Mouse (Mus musculus) heart, adult 9 months (tissue): ENCODE measurements at regions not wholly inside any gene's neighbourhood (a gene's known extent, or its start where the extent isn't known, plus 50 kb on each side); places are given as distances from the start of the nearest gene placed in this dataset.

Experiments used
- DNase-seq, 2 experiments: peaks; one replicate each; pipeline ENCODE4 v3.0.0; 2022; ENCODE audit warnings: low spot score in 2 of 2

- DNase-seq, result no peak
Measured at GRCm38 (mm10) chr14:104827404-104827803, 305.0 kb upstream of the Rnf219 start.

- DNase-seq, result no peak
Measured at GRCm38 (mm10) chr14:104824926-104825325, 302.5 kb upstream of the Rnf219 start.

GRCm38 (mm10) chr14:104824224-104824623 is 301.8 kb upstream of the Rnf219 start:
- DNase-seq, result no peak

GRCm38 (mm10) chr14:104821903-104822573 is 299.6 kb upstream of the Rnf219 start:
- DNase-seq, result no peak

GRCm38 (mm10) chr14:104819106-104819505 is 296.7 kb upstream of the Rnf219 start:
- no peak for DNase-seq

GRCm38 (mm10) chr14:104813977-104814584 is 291.6 kb upstream of the Rnf219 start:
- peak; percentile 2 to 18 for DNase-seq

- no peak for DNase-seq
Measured at GRCm38 (mm10) chr14:104812006-104812405, 289.6 kb upstream of the Rnf219 start.

GRCm38 (mm10) chr14:104805332-104805731 is 282.9 kb upstream of the Rnf219 start:
- DNase-seq, result no peak

GRCm38 (mm10) chr14:104796348-104796965 is 274.0 kb upstream of the Rnf219 start:
- DNase-seq, result no peak

GRCm38 (mm10) chr14:104789346-104789745 is 266.9 kb upstream of the Rnf219 start:
- no peak for DNase-seq

GRCm38 (mm10) chr14:104785066-104785465 is 262.6 kb upstream of the Rnf219 start:
- no peak for DNase-seq

GRCm38 (mm10) chr14:104769938-104770337 is 247.5 kb upstream of the Rnf219 start:
- no peak for DNase-seq

GRCm38 (mm10) chr14:104734213-104734612 is 211.8 kb upstream of the Rnf219 start:
- DNase-seq, result peak; percentile 9 to 35

GRCm38 (mm10) chr14:104732036-104732435 is 209.6 kb upstream of the Rnf219 start:
- DNase-seq, result no peak

GRCm38 (mm10) chr14:104731319-104731995 is 209.0 kb upstream of the Rnf219 start:
- DNase-seq, result no peak

- DNase-seq, result peak; percentile 67 to 80
Measured at GRCm38 (mm10) chr14:104715651-104716050, 193.2 kb upstream of the Rnf219 start.

- DNase-seq, result no peak
Measured at GRCm38 (mm10) chr14:104702283-104702893, 179.9 kb upstream of the Rnf219 start.

- no peak for DNase-seq
Measured at GRCm38 (mm10) chr14:104698962-104699361, 176.5 kb upstream of the Rnf219 start.

- no peak for DNase-seq
Measured at GRCm38 (mm10) chr14:104695101-104695500, 172.7 kb upstream of the Rnf219 start.

- no peak for DNase-seq
Measured at GRCm38 (mm10) chr14:104694174-104694803, 171.8 kb upstream of the Rnf219 start.

- DNase-seq, result no peak
Measured at GRCm38 (mm10) chr14:104692616-104693015, 170.2 kb upstream of the Rnf219 start.

GRCm38 (mm10) chr14:104688440-104688839 is 166.0 kb upstream of the Rnf219 start:
- no peak for DNase-seq
